In the genomic region with DNA sequence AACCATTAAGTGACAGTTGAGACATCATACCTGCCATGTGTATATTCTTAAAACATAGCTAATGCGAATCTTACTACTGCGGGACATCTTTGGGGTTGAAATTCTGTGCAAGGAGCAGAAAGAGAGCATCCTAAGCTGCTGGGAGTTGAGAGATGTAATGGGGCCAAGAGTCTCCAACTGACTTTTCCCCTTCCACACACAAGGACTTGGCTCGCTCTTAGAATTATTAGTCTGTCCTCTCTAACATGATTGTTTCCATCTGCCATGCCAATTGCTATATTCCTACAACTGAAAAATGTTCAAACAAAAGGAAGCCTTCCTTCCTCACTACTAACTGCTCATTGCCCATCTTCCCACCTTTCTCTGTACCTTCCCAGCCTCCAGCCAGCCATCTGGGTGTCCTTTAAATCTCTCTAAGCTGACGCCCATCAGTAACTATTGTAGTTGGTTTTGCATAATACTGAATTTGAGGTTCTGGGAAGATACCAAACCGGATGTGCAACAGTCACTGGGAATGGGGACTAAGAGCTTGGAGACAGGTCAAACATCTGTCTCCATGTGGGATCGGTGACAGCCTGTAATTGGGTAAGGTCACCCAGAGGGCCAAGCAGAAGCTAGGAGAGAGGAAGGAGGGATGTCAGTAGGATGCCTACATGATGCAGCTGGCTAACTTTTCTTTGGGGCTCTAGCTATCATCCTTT, we compare ENCODE assay signal across 16 mouse cellular contexts.
DNase-seq lines count a peak whose midpoint lies in the region; ATAC-seq and TF ChIP-seq lines count a peak whose summit lies in the region.
"Had no signal": no experiment of that assay in that cellular context is flagged by ENCODE, and none has a peak within 500 bp of the region (broad histone marks: within the 10 kb centered on the region; RNA-seq: fewer than 3 reads in every experiment).

No protein-coding gene starts in this region.

- no peaks in the 10 kb centered on the region for H3K9me3 ChIP-seq in kidney, embryonic 14.5 days (ENCODE audit: control insufficient read depth, low read length)
- H3K9me3 ChIP-seq in stomach, embryonic 16.5 days (replicated peaks; ENCODE audit: control insufficient read depth, low read length): no peaks in the 10 kb centered on the region
- no peaks in the 10 kb centered on the region for H3K9me3 ChIP-seq in hindbrain, postnatal 0 days (ENCODE audit: low read length)
- no peaks in the 10 kb centered on the region for H3K9me3 ChIP-seq in neural tube, embryonic 15.5 days (replicated peaks)
- H3K9me3 ChIP-seq: embryonic facial prominence, embryonic 12.5 days; forebrain, embryonic 10.5 days; limb, embryonic 10.5 days; midbrain, embryonic 12.5 days had no signal

- H3K27me3 ChIP-seq in kidney, embryonic 14.5 days (ENCODE audit: control insufficient read depth, insufficient read depth, low read length): no peaks in the 10 kb centered on the region
- H3K27me3 ChIP-seq in stomach, embryonic 16.5 days (ENCODE audit: control insufficient read depth, insufficient read depth, low read length): no peaks in the 10 kb centered on the region
- H3K27me3 ChIP-seq in hindbrain, postnatal 0 days (ENCODE audit: insufficient read depth, low read length): no peaks in the 10 kb centered on the region
- H3K27me3 ChIP-seq in neural tube, embryonic 15.5 days (replicated peaks): no peaks in the 10 kb centered on the region
- H3K27me3 ChIP-seq: embryonic facial prominence, embryonic 12.5 days; midbrain, embryonic 12.5 days had no signal

- peaks cover 46% of the 10 kb centered on the region for H3K36me3 ChIP-seq in kidney, embryonic 14.5 days (ENCODE audit: control insufficient read depth, insufficient read depth, low read length)
- peaks cover 3% of the 10 kb centered on the region; the same call in 1 of the 2 replicates for H3K36me3 ChIP-seq in stomach, embryonic 16.5 days (ENCODE audit: control insufficient read depth, insufficient read depth, low read length)
- peaks cover 7% of the 10 kb centered on the region; the same call in 1 of the 2 replicates for H3K36me3 ChIP-seq in hindbrain, postnatal 0 days (ENCODE audit: insufficient read depth, low read length)
- H3K36me3 ChIP-seq in neural tube, embryonic 15.5 days: no peaks in the 10 kb centered on the region

- no peak for ATAC-seq in kidney, embryonic 14.5 days (ENCODE audit: low FRiP score, low TSS enrichment)
- peak; percentile 62 for ATAC-seq in stomach, embryonic 16.5 days (ENCODE audit: insufficient read depth, low FRiP score)
- ATAC-seq in hindbrain, postnatal 0 days: no peak
- ATAC-seq in neural tube, embryonic 15.5 days (ENCODE audit: low FRiP score): no peak

- TF ChIP-seq CTCF in hindbrain, postnatal 0 days (IDR thresholded peaks at IDR 0.05; ENCODE audit: low read depth): no peak

- no peak overlapping the region for H3K4me2 ChIP-seq in kidney, embryonic 14.5 days (replicated peaks; ENCODE audit: low read depth, low read length)
- no peak overlapping the region for H3K4me2 ChIP-seq in stomach, embryonic 16.5 days (ENCODE audit: low read depth, low read length)
- H3K4me2 ChIP-seq in hindbrain, postnatal 0 days (ENCODE audit: low read depth, low read length): no peak overlapping the region
- no peak overlapping the region for H3K4me2 ChIP-seq in neural tube, embryonic 15.5 days
- H3K4me2 ChIP-seq: embryonic facial prominence, embryonic 12.5 days; midbrain, embryonic 12.5 days had no signal

- H3K27ac ChIP-seq in kidney, embryonic 14.5 days (ENCODE audit: low read depth, low read length): no peak overlapping the region
- H3K27ac ChIP-seq in stomach, embryonic 16.5 days (ENCODE audit: low read length): peak overlapping the region; percentile 51
- no peak overlapping the region for H3K27ac ChIP-seq in hindbrain, postnatal 0 days
- no peak overlapping the region for H3K27ac ChIP-seq in neural tube, embryonic 15.5 days (replicated peaks)
- H3K27ac ChIP-seq: embryonic facial prominence, embryonic 12.5 days; forebrain, embryonic 10.5 days; limb, embryonic 10.5 days; midbrain, embryonic 12.5 days had no signal

- no peak overlapping the region for H3K4me3 ChIP-seq in kidney, embryonic 14.5 days (ENCODE audit: low read length)
- H3K4me3 ChIP-seq in stomach, embryonic 16.5 days (replicated peaks; ENCODE audit: low read length): no peak overlapping the region
- H3K4me3 ChIP-seq in hindbrain, postnatal 0 days (ENCODE audit: low read length): no peak overlapping the region
- no peak overlapping the region for H3K4me3 ChIP-seq in neural tube, embryonic 15.5 days (replicated peaks)
- H3K4me3 ChIP-seq: embryonic facial prominence, embryonic 12.5 days; forebrain, embryonic 10.5 days; limb, embryonic 10.5 days; midbrain, embryonic 12.5 days had no signal

- WGBS in kidney, embryonic 14.5 days: 73% methylated on average over 6 of the region's 6 CpGs
- 57% methylated on average over 6 of the region's 6 CpGs for WGBS in stomach, embryonic 16.5 days
- 90% methylated on average over 6 of the region's 6 CpGs for WGBS in hindbrain, postnatal 0 days
- WGBS in neural tube, embryonic 15.5 days: 92% methylated on average over 6 of the region's 6 CpGs

- DNase-seq in kidney, adult 9 months: peak; percentile 35
- DNase-seq in heart, postnatal 14 days: peak; percentile 36 to 68
- peak; percentile 44 to 52 for DNase-seq in kidney, postnatal 4 days
- no peak for DNase-seq in hindbrain, postnatal 0 days (ENCODE audit: low spot score)
- DNase-seq in left cerebral cortex, adult 18-20 months (ENCODE audit: low spot score in 2 of 2): no peak
- DNase-seq: adrenal gland, adult 2 months; cerebellum, adult 9-10 months; spleen, adult 18-20 months; thymus, adult 18-20 months had no signal

- H3K9ac ChIP-seq in kidney, embryonic 14.5 days (ENCODE audit: low read depth, low read length): no peak overlapping the region
- H3K9ac ChIP-seq in stomach, embryonic 16.5 days (ENCODE audit: low read length): no peak overlapping the region
- no peak overlapping the region for H3K9ac ChIP-seq in hindbrain, postnatal 0 days (replicated peaks; ENCODE audit: low read length)
- H3K9ac ChIP-seq in neural tube, embryonic 15.5 days (replicated peaks): no peak overlapping the region
- H3K9ac ChIP-seq: embryonic facial prominence, embryonic 12.5 days; midbrain, embryonic 12.5 days had no signal

- intact Hi-C loops in heart, postnatal 14 days (cut with DNase I): no loop called here

- H3K4me1 ChIP-seq in kidney, embryonic 14.5 days (ENCODE audit: control insufficient read depth, insufficient read depth, low read length): no peaks in the 10 kb centered on the region
- 0 out of 2 replicates have a peak, but pooled peaks cover 6% of the 10 kb centered on the region for H3K4me1 ChIP-seq in stomach, embryonic 16.5 days (ENCODE audit: control insufficient read depth, insufficient read depth, low read length)
- H3K4me1 ChIP-seq in hindbrain, postnatal 0 days (ENCODE audit: insufficient read depth, low read length): no peaks in the 10 kb centered on the region
- no peaks in the 10 kb centered on the region for H3K4me1 ChIP-seq in neural tube, embryonic 15.5 days
- H3K4me1 ChIP-seq: embryonic facial prominence, embryonic 12.5 days; forebrain, embryonic 10.5 days; limb, embryonic 10.5 days; midbrain, embryonic 12.5 days had no signal

Comparison
In these comparisons a context has a peak if more than half of its experiments do, and no peak if none do; other contexts are left out.
1. DNase-seq: peak in kidney, adult 9 months (single experiment), heart, postnatal 14 days (2 of 2) and kidney, postnatal 4 days (2 of 2); none in hindbrain, postnatal 0 days (single experiment) and left cerebral cortex, adult 18-20 months (0 of 2).